ENCODE assay signal across 8 mouse cellular contexts in genomic region chr2:142900862-142901805, GRCm38 (mm10). TPM values are rescaled to one million over a fixed set of nuclear protein-coding genes. Genes with fewer than 3 reads are reported as not detected.
DNase-seq lines count a peak whose midpoint lies in the region; ATAC-seq lines count a peak whose summit lies in the region.

Gene Kif16b (minus strand): TSS chr2:142901531.

- H3K4me3 ChIP-seq in intestine, embryonic 14.5 days (ENCODE audit: low read depth, low read length), result peak within 1 kb of the TSS; percentile 74

- no peaks in the 10 kb centered on the region for H3K9me3 ChIP-seq in intestine, embryonic 14.5 days (ENCODE audit: control insufficient read depth, low read length)

- DNase-seq in adrenal gland, adult 18-20 months (ENCODE audit: low spot score in 2 of 2), result peak; percentile 92 to 94
- peak; percentile 95 for DNase-seq in embryo, embryonic 11 days
- DNase-seq in gastrocnemius, postnatal 25 days, result peak; percentile 91
- DNase-seq in intestine, embryonic 14.5 days (ENCODE audit: low spot score), result peak; percentile 93
- DNase-seq in left cerebral cortex, postnatal 14 days (ENCODE audit: low spot score in 2 of 2), result peak; percentile 84 to 92
- peak; percentile 93 for DNase-seq in mesoderm, embryonic 11.5 days (ENCODE audit: low read depth, low spot score)
- DNase-seq in right cerebral cortex, postnatal 36 days (ENCODE audit: low spot score in 2 of 2), result peak; percentile 88 to 89
- peak; percentile 94 for DNase-seq in yolk sac, embryonic 10.5 days (ENCODE audit: low spot score)

- H3K4me2 ChIP-seq in intestine, embryonic 14.5 days (ENCODE audit: low read length), result peak within 1 kb of the TSS; percentile 88

- no peaks in the 10 kb centered on the region for H3K27me3 ChIP-seq in intestine, embryonic 14.5 days (replicated peaks; ENCODE audit: control insufficient read depth, insufficient read depth, low read length)

- under 1% methylated on average over 57 of the region's 64 CpGs for WGBS in intestine, embryonic 14.5 days

- peaks cover 9% of the 10 kb centered on the region for H3K4me1 ChIP-seq in intestine, embryonic 14.5 days (replicated peaks; ENCODE audit: control insufficient read depth, insufficient read depth, low read length)

- intact Hi-C loops in left cerebral cortex, postnatal 14 days (cut with DNase I), result loop anchor here (5.0 kb wide), 2 partner anchors 66 to 161 kb away; partner anchors contain the start of gene Snrpb2

- H3K27ac ChIP-seq in intestine, embryonic 14.5 days (ENCODE audit: low read depth), result peak within 1 kb of the TSS; percentile 70; the same call in 1 of the 2 replicates

- no peaks in the 10 kb centered on the region for H3K36me3 ChIP-seq in intestine, embryonic 14.5 days (ENCODE audit: control insufficient read depth, insufficient read depth, low read length)

- peak within 1 kb of the TSS; percentile 61 for H3K9ac ChIP-seq in intestine, embryonic 14.5 days (ENCODE audit: low read length)

- ATAC-seq in intestine, embryonic 14.5 days (replicated peaks; ENCODE audit: low FRiP score, low TSS enrichment, low read depth), result peak; percentile 96

RNA-seq across cellular contexts. Expression of gene Kif16b, which starts in this region (rescaled TPM):
- total RNA-seq in adrenal gland, adult 18-20 months (2021), result 10 to 100 TPM; 20.9 to 23.9 TPM
- 10 to 100 TPM; 24.1 to 32.0 TPM for total RNA-seq in gastrocnemius, postnatal 25 days (2021)
- polyA plus RNA-seq in intestine, embryonic 14.5 days (2014; fragmentation: Nextera tagmentation; extraction: Ambion mirVana), result 12.3 and 12.7 TPM in 2 replicates
- total RNA-seq in left cerebral cortex, postnatal 14 days (2021), result 1 to 10 TPM; 8.7 to 9.7 TPM

Comparison
In these comparisons a context has a peak if more than half of its experiments do, and no peak if none do; other contexts are left out.
1. Peak in every context shown above with its lines: DNase-seq, ATAC-seq, H3K4me3 ChIP-seq and H3K27ac ChIP-seq.